Mouse (Mus musculus): ENCODE results near the gene Slc25a39. TPM values are rescaled to one million over a fixed set of nuclear protein-coding genes. Genes with fewer than 3 reads are reported as not detected.

Slc25a39 gene
- polyA plus RNA-seq, 1 experiment = 407 TPM

DNA sequence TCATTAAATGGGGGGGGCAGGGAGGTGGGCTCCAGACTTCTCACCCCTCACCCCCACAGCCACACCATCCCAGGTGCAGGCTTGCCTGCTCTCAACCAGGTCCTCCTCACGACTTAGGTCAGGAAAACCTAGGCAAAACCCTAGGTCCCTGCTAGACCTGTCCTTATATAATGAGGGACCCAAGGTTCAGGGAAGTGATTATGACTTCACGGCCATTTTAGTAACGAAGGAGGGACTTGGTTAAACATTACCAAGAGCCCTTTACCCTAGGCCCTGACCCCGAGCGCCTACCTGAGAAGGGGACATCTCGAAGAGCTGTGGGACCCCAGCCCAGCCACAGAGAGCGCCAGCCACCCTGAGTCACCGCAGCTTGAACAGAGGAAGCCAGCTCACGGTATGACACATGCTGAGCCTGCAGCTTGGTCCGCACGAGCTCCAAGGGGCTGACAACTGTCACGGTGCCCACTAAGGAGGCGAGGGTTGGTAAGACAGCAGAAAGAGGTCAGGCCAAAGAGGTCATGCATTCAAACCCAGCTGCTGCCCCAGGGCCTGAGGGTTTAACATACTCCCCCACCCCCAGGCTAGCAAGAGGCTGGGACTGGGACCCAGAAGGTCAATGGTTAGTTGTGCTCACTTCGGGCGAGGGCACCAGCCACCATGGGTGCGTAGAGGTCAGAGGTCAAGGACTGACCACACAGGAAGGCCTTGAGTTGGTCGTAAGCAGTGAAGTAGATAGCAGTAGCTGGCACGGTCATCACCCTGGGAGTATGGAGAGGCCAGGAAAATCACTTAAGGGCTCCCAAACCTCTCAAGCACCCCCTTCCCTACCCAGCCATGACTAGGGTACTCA lies 3.4 kb downstream of the Slc25a39 start:
- Histone ChIP-seq H3K27ac (ENCODE audit: insufficient read depth, low read length) (no peak overlapping the region), H3K4me3 (ENCODE audit: extremely low read depth, insufficient read depth, insufficient read length) (no peak overlapping the region), H3K36me3 (ENCODE audit: control insufficient read depth, insufficient read depth, low read length) (peaks cover 7% of the 10 kb centered on the region), H3K4me1 (ENCODE audit: control insufficient read depth, insufficient read depth, insufficient read length) (no peaks in the 10 kb centered on the region), H3K27me3 (ENCODE audit: control insufficient read depth, insufficient read depth, low read length) (peaks cover 4% of the 10 kb centered on the region)
- 95% methylated on average over 18 of the region's 18 CpGs for WGBS
- no peak for DNase-seq (ENCODE audit: low read depth in 1 of 2, low spot score in 2 of 2)
- no peak for TF ChIP-seq POLR2A (IDR thresholded peaks at IDR 0.05; ENCODE audit: low read depth, low read length)
- no peak for TF ChIP-seq CTCF (IDR thresholded peaks at IDR 0.05; ENCODE audit: extremely low read depth, insufficient read depth, insufficient read length, insufficient replicate concordance)

DNA sequence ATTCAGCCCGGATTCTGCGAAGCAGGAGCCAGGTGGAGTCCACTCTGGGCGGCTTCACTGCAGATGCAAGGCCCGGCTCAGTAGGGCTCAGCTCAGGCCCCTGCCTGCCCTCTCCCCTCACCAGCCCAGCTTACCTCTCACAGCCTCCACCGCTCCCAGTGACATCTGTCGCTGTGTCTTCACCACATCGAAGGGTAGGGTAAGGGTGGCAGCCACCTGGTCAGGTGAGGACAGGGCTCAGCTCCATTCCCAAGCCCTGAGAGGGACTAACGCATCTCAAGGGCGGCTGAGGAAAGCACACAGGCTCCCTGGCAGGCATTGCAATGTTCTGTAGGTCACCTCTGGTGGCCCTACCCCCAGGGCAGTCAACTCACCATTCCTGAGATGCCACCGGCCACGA lies 4.1 kb downstream of the Slc25a39 start:
- WGBS = 96% methylated on average over 11 of the region's 11 CpGs
- DNase-seq (ENCODE audit: low read depth in 1 of 2, low spot score in 2 of 2) = no peak
- Histone ChIP-seq H3K27me3 (ENCODE audit: control insufficient read depth, insufficient read depth, low read length) (peaks cover 9% of the 10 kb centered on the region), H3K4me3 (ENCODE audit: extremely low read depth, insufficient read depth, insufficient read length) (no peak overlapping the region), H3K4me1 (ENCODE audit: control insufficient read depth, insufficient read depth, insufficient read length) (no peaks in the 10 kb centered on the region), H3K36me3 (ENCODE audit: control insufficient read depth, insufficient read depth, low read length) (peaks cover 7% of the 10 kb centered on the region), H3K27ac (ENCODE audit: insufficient read depth, low read length) (no peak overlapping the region)
- TF ChIP-seq CTCF (IDR thresholded peaks at IDR 0.05; ENCODE audit: extremely low read depth, insufficient read depth, insufficient read length, insufficient replicate concordance) (no peak), POLR2A (IDR thresholded peaks at IDR 0.05; ENCODE audit: low read depth, low read length) (no peak)

DNA sequence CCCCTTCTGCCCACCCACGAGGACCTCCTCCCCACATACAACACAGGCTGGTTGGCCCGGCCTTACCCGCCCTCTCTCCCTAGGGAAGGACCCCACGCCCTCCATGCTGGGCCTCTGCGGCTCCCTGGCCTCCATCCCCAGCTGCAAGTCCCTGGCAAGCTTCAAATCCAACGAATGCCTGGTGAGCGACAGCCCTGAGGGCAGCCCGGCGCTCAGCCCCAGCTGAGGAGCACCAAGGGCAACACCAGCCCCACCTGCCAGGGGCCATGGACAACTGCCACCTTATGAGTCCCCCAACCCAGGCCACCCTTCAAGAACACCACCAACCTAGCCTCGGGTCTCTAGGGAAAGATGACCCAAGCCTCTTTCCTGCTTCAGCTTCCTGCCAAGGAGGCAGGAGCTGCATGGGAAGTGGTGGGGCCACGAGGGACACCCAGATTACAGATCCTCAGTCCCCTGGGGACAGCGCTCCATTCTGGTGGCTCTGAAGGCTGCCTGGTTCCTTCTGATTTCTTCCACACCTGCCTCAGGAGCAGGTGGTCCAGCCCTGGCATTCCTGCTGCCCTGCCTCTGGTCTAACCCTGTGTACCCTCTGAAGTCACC lies 5.7 kb downstream of the Slc25a39 start:
- H3K4me3 ChIP-seq (ENCODE audit: extremely low read depth, insufficient read depth, insufficient read length) = no peak overlapping the region
- TF ChIP-seq POLR2A (IDR thresholded peaks at IDR 0.05; ENCODE audit: low read depth, low read length) (no peak), CTCF (IDR thresholded peaks at IDR 0.05; ENCODE audit: extremely low read depth, insufficient read depth, insufficient read length, insufficient replicate concordance) (no peak)
- H3K4me1 ChIP-seq (ENCODE audit: control insufficient read depth, insufficient read depth, insufficient read length) = no peaks in the 10 kb centered on the region
- H3K27ac ChIP-seq (ENCODE audit: insufficient read depth, low read length) = no peak overlapping the region
- peaks cover 10% of the 10 kb centered on the region for H3K27me3 ChIP-seq (ENCODE audit: control insufficient read depth, insufficient read depth, low read length)
- H3K36me3 ChIP-seq (ENCODE audit: control insufficient read depth, insufficient read depth, low read length) = peaks cover 7% of the 10 kb centered on the region
- WGBS = 68% methylated on average over 12 of the region's 12 CpGs
- DNase-seq (ENCODE audit: low read depth in 1 of 2, low spot score in 2 of 2) = no peak

DNA sequence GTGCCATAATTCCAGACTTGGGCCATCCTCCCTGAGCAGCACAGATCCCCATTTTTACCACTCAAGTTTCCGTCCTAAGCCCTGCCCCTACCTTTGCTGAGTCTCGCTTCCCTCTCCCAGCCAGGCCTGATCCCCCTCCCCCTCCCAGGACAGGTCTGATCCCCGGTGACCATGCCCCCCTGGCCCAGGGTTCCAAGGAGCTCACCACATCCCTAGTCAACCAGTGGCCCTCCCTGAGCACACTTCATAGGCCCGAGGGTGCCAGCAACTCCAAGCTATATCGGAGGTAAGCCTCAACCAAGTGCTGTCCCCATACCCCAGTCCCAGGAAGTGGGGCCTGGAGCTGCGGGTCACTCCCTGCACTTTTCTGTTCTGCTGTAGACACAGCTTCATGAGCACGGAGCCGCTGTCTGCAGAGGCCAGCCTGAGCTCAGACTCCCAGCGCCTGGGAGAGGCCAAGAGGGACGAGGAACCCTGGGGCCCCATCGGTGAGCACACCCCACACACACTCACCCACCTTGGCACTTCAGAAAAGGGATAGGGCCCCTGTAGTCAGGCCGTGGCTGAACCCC lies 7.1 kb downstream of the Slc25a39 start:
- 42% methylated on average over 12 of the region's 12 CpGs for WGBS
- peaks cover 7% of the 10 kb centered on the region for H3K36me3 ChIP-seq (ENCODE audit: control insufficient read depth, insufficient read depth, low read length)
- no peaks in the 10 kb centered on the region for H3K4me1 ChIP-seq (ENCODE audit: control insufficient read depth, insufficient read depth, insufficient read length)
- no peak overlapping the region for H3K4me3 ChIP-seq (ENCODE audit: extremely low read depth, insufficient read depth, insufficient read length)
- H3K27me3 ChIP-seq (ENCODE audit: control insufficient read depth, insufficient read depth, low read length) = peaks cover 10% of the 10 kb centered on the region
- no peak for DNase-seq (ENCODE audit: low read depth in 1 of 2, low spot score in 2 of 2)
- no peak overlapping the region for H3K27ac ChIP-seq (ENCODE audit: insufficient read depth, low read length)
- TF ChIP-seq CTCF (IDR thresholded peaks at IDR 0.05; ENCODE audit: extremely low read depth, insufficient read depth, insufficient read length, insufficient replicate concordance) (no peak), POLR2A (IDR thresholded peaks at IDR 0.05; ENCODE audit: low read depth, low read length) (no peak)

DNA sequence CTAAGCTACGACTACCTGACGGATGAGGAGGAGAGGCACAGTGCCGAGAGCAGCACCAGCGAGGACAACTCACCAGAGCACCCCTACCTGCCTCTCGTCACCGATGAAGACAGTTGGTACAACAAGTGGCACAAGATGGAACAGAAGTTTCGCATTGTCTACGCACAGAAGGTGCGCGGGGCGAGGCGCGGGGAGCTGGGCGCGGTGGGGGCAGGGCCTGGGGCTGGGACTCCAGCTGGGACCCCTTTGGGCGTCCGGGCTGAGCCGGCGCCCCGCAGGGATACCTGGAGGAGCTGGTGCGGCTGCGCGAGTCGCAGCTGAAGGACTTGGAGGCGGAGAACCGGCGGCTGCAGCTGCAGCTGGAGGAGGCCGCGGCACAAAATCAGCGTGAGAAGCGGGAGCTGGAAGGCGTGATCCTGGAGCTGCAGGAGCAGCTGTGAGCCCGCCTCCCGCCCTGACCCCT lies 8.1 kb downstream of the Slc25a39 start:
- H3K4me3 ChIP-seq (ENCODE audit: extremely low read depth, insufficient read depth, insufficient read length) = no peak overlapping the region
- H3K27ac ChIP-seq (ENCODE audit: insufficient read depth, low read length) = no peak overlapping the region
- H3K27me3 ChIP-seq (ENCODE audit: control insufficient read depth, insufficient read depth, low read length) = peaks cover 10% of the 10 kb centered on the region
- TF ChIP-seq CTCF (IDR thresholded peaks at IDR 0.05; ENCODE audit: extremely low read depth, insufficient read depth, insufficient read length, insufficient replicate concordance) (no peak), POLR2A (IDR thresholded peaks at IDR 0.05; ENCODE audit: low read depth, low read length) (no peak)
- no peak for DNase-seq (ENCODE audit: low read depth in 1 of 2, low spot score in 2 of 2)
- H3K36me3 ChIP-seq (ENCODE audit: control insufficient read depth, insufficient read depth, low read length) = peaks cover 7% of the 10 kb centered on the region
- 9% methylated on average over 34 of the region's 34 CpGs for WGBS
- H3K4me1 ChIP-seq (ENCODE audit: control insufficient read depth, insufficient read depth, insufficient read length) = no peaks in the 10 kb centered on the region

DNA sequence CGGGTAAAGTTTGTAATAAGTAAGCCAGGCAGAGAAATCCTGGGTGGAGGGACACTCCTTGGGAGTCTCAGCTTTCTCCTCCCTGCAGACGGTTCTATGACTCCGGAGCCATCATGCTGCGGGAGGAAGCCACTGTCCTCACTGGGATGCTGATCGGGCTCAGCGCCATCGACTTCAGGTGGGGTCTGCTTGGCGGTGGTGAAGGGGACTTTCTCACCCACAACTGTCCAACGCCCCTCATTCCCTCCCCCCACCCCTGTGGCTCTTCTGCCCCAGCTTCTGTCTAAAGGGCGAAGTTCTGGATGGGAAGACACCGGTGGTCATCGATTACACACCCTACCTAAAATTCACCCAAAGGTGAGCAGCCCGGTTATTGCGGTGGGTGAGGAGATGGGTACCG lies 8.6 kb downstream of the Slc25a39 start:
- peaks cover 10% of the 10 kb centered on the region for H3K27me3 ChIP-seq (ENCODE audit: control insufficient read depth, insufficient read depth, low read length)
- H3K4me3 ChIP-seq (ENCODE audit: extremely low read depth, insufficient read depth, insufficient read length) = no peak overlapping the region
- TF ChIP-seq POLR2A (IDR thresholded peaks at IDR 0.05; ENCODE audit: low read depth, low read length) = no peak
- TF ChIP-seq CTCF (IDR thresholded peaks at IDR 0.05; ENCODE audit: extremely low read depth, insufficient read depth, insufficient read length, insufficient replicate concordance) = no peak
- no peak overlapping the region for H3K27ac ChIP-seq (ENCODE audit: insufficient read depth, low read length)
- WGBS = 28% methylated on average over 15 of the region's 15 CpGs
- DNase-seq (ENCODE audit: low read depth in 1 of 2, low spot score in 2 of 2) = no peak
- H3K4me1 ChIP-seq (ENCODE audit: control insufficient read depth, insufficient read depth, insufficient read length) = peaks cover 2% of the 10 kb centered on the region; the same call in 1 of the 2 replicates
- peaks cover 7% of the 10 kb centered on the region for H3K36me3 ChIP-seq (ENCODE audit: control insufficient read depth, insufficient read depth, low read length)
